In genomic region chr4:137869667-137870274, GRCm38 (mm10) we compare ENCODE assay signal across 11 mouse cellular contexts. TPM values are rescaled to one million over a fixed set of nuclear protein-coding genes. Genes with fewer than 3 reads are reported as not detected.
DNase-seq lines count a peak whose midpoint lies in the region; ATAC-seq lines count a peak whose summit lies in the region.
"Had no signal": no experiment of that assay in that cellular context is flagged by ENCODE, and none has a peak within 500 bp of the region (broad histone marks: within the 10 kb centered on the region; RNA-seq: fewer than 3 reads in every experiment).

No protein-coding gene starts in this region.

- WGBS in heart, embryonic 13.5 days, result 27% methylated on average over 16 of the region's 16 CpGs
- WGBS in embryonic facial prominence, embryonic 11.5 days, result 21% methylated on average over 16 of the region's 16 CpGs
- 40% methylated on average over 16 of the region's 16 CpGs for whole genome bisulfite sequencing in intestine, embryonic 16.5 days

- no peaks in the 10 kb centered on the region for H3K9me3 ChIP-seq in heart, embryonic 13.5 days
- H3K9me3 ChIP-seq in embryonic facial prominence, embryonic 11.5 days (replicated peaks; ENCODE audit: control insufficient read depth, low read length), result no peaks in the 10 kb centered on the region
- H3K9me3 ChIP-seq in intestine, embryonic 16.5 days (ENCODE audit: control insufficient read depth, low read length), result no peaks in the 10 kb centered on the region
- H3K9me3 ChIP-seq: G1E; liver, embryonic 13.5 days had no signal

- no peak overlapping the region for H3K9ac ChIP-seq in heart, embryonic 13.5 days
- H3K9ac ChIP-seq in embryonic facial prominence, embryonic 11.5 days (replicated peaks; ENCODE audit: low read length), result no peak overlapping the region; the same call in 1 of the 2 replicates
- H3K9ac ChIP-seq in intestine, embryonic 16.5 days (ENCODE audit: low read depth, low read length), result no peak overlapping the region; the same call in 1 of the 2 replicates
- H3K9ac ChIP-seq: liver, embryonic 13.5 days had no signal

- no peaks in the 10 kb centered on the region for H3K36me3 ChIP-seq in heart, embryonic 13.5 days
- H3K36me3 ChIP-seq in embryonic facial prominence, embryonic 11.5 days (replicated peaks; ENCODE audit: control insufficient read depth, insufficient read depth, low read depth, low read length), result no peaks in the 10 kb centered on the region
- no peaks in the 10 kb centered on the region for H3K36me3 ChIP-seq in intestine, embryonic 16.5 days (ENCODE audit: control insufficient read depth, insufficient read depth, low read length)
- H3K36me3 ChIP-seq: G1E; liver, embryonic 13.5 days had no signal

- no peak for DNase-seq in heart, postnatal 10 days
- peak; percentile 48 for DNase-seq in MN1 (ENCODE audit: low spot score)
- peak; percentile 59 for DNase-seq in embryonic facial prominence, embryonic 11.5 days (ENCODE audit: low spot score)
- no peak for DNase-seq in ovary, postnatal 36 days (ENCODE audit: low spot score)
- DNase-seq: liver, embryonic 13.5 days; right cerebral cortex, postnatal 4 days; thymus, adult 2 months had no signal

- no peak overlapping the region for H3K4me3 ChIP-seq in heart, embryonic 13.5 days
- H3K4me3 ChIP-seq in embryonic facial prominence, embryonic 11.5 days (ENCODE audit: low read depth, low read length), result no peak overlapping the region
- H3K4me3 ChIP-seq in intestine, embryonic 16.5 days (ENCODE audit: low read length), result no peak overlapping the region
- H3K4me3 ChIP-seq: liver, embryonic 13.5 days had no signal

- intact Hi-C loops in heart, postnatal 10 days (cut with DNase I), result no loop called here

- H3K4me2 ChIP-seq in heart, embryonic 13.5 days, result peak overlapping the region; percentile 26; the same call in 1 of the 2 replicates
- H3K4me2 ChIP-seq in embryonic facial prominence, embryonic 11.5 days (ENCODE audit: low read depth, low read length), result no peak overlapping the region
- H3K4me2 ChIP-seq in intestine, embryonic 16.5 days (ENCODE audit: low read depth, low read length), result no peak overlapping the region
- H3K4me2 ChIP-seq: liver, embryonic 13.5 days had no signal

- 0 out of 2 replicates have a peak overlapping the region, but pooled peaks have one; percentile 20 for H3K27ac ChIP-seq in heart, embryonic 13.5 days (replicated peaks)
- no peak overlapping the region for H3K27ac ChIP-seq in embryonic facial prominence, embryonic 11.5 days (replicated peaks; ENCODE audit: low read depth, low read length)
- H3K27ac ChIP-seq in intestine, embryonic 16.5 days (ENCODE audit: low read length), result no peak overlapping the region
- H3K27ac ChIP-seq: liver, embryonic 13.5 days had no signal

- H3K27me3 ChIP-seq in heart, embryonic 13.5 days (replicated peaks), result no peaks in the 10 kb centered on the region
- H3K27me3 ChIP-seq in embryonic facial prominence, embryonic 11.5 days (ENCODE audit: control insufficient read depth, insufficient read depth, low read length), result no peaks in the 10 kb centered on the region
- no peaks in the 10 kb centered on the region for H3K27me3 ChIP-seq in intestine, embryonic 16.5 days (replicated peaks; ENCODE audit: control insufficient read depth, insufficient read depth, low read length)

- H3K4me1 ChIP-seq in heart, embryonic 13.5 days, result peaks cover 75% of the 10 kb centered on the region
- peaks cover 5% of the 10 kb centered on the region for H3K4me1 ChIP-seq in embryonic facial prominence, embryonic 11.5 days (ENCODE audit: control insufficient read depth, insufficient read depth, low read length)
- H3K4me1 ChIP-seq in intestine, embryonic 16.5 days (ENCODE audit: control insufficient read depth, insufficient read depth, low read length), result peaks cover 72% of the 10 kb centered on the region

- 0 out of 2 replicates have a peak, but pooled peaks have one; percentile 22 for ATAC-seq in heart, embryonic 13.5 days (ENCODE audit: extremely low read depth, insufficient number of reproducible peaks, low FRiP score, low TSS enrichment)
- 0 out of 2 replicates have a peak, but pooled peaks have one; percentile 49 for ATAC-seq in embryonic facial prominence, embryonic 11.5 days (replicated peaks; ENCODE audit: insufficient number of reproducible peaks, low FRiP score, low TSS enrichment, low read depth)
- peak; percentile 19; the same call in 1 of the 2 replicates for ATAC-seq in intestine, embryonic 16.5 days
- ATAC-seq in erythroid progenitor cell, adult 5-6 weeks (replicated peaks; ENCODE audit: low FRiP score, poor library complexity, severe bottlenecking), result no peak

RNA-seq across cellular contexts. Expression of gene Ece1, which starts 7.7 kb away (rescaled TPM):
- polyA plus RNA-seq in heart, embryonic 13.5 days (2015; fragmentation: Nextera tagmentation; extraction: Ambion mirVana), result 77.4 and 78.9 TPM in 2 replicates
- 100 to 1,000 TPM; 109 to 129 TPM for total RNA-seq in heart, postnatal 10 days (2021)
- polyA plus RNA-seq in embryonic facial prominence, embryonic 11.5 days (2014; fragmentation: Nextera tagmentation; extraction: Ambion mirVana), result 32.2 and 38.0 TPM in 2 replicates
- 56.0 and 63.0 TPM in 2 replicates for polyA plus RNA-seq in intestine, embryonic 16.5 days (2015; fragmentation: Nextera tagmentation; extraction: Ambion mirVana)
- 1.7 and 2.5 TPM in 2 replicates for total RNA-seq in erythroid progenitor cell, adult 5-6 weeks (2015; ENCODE audit: low replicate concordance)
- total RNA-seq in erythroid progenitor cell, adult 5-6 weeks (2017; ENCODE audit: low replicate concordance), result 0.51 and 0.83 TPM in 2 replicates

Comparison
In these comparisons a context has a peak if more than half of its experiments do, and no peak if none do; other contexts are left out.
1. DNase-seq: peak in MN1 (single experiment) and embryonic facial prominence, embryonic 11.5 days (single experiment); none in heart, postnatal 10 days (0 of 2) and ovary, postnatal 36 days (single experiment).